8 mouse cellular contexts compared by ENCODE assay signal in the genomic region with DNA sequence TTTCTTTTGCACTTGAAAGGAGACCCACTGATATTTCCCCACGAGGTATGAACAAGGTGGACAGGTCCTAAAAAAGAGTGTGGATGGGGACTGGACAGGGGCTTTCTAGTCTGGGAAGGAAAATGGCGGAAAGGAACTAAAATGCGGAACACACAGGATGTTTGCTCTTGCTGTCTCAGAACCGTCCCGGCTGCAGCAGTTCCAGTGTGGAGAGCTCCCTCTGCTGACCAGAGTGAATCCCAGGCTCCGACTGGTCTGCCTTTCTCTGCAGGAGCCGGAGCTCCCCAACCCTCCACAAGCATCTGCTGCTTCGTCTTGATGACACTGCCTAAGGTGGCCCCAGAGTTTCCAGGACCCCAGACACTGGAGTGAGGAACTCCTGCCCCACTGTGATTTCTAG. TPM values are rescaled to one million over a fixed set of nuclear protein-coding genes. Genes with fewer than 3 reads are reported as not detected.
DNase-seq lines count a peak whose midpoint lies in the region; ATAC-seq and TF ChIP-seq lines count a peak whose summit lies in the region.

No protein-coding gene starts in this region.

- peak; percentile 62 for TF ChIP-seq CTCF in E14TG2a.4 (conservative IDR thresholded peaks at IDR 0.05; ENCODE audit: low read length)
- TF ChIP-seq CTCF in heart, postnatal 0 days (IDR thresholded peaks at IDR 0.05; ENCODE audit: low read depth), result peak; percentile 76
- peak; percentile 61; the same call in 1 of the 2 replicates for TF ChIP-seq CTCF in testis, adult 2 months (IDR thresholded peaks at IDR 0.05; ENCODE audit: control insufficient read depth, insufficient read depth, insufficient replicate concordance, low read depth, low read length)

- peak overlapping the region; percentile 56; the same call in 1 of the 2 replicates for H3K4me2 ChIP-seq in forebrain, embryonic 11.5 days (ENCODE audit: low read depth, low read length, severe bottlenecking)
- peak overlapping the region; percentile 68; the same call in 1 of the 2 replicates for H3K4me2 ChIP-seq in heart, postnatal 0 days (ENCODE audit: low read depth, low read length)
- H3K4me2 ChIP-seq in liver, embryonic 16.5 days (ENCODE audit: low read depth, low read length), result peak overlapping the region; percentile 91
- peak overlapping the region; percentile 57 for H3K4me2 ChIP-seq in neural tube, embryonic 12.5 days (replicated peaks)

- peak overlapping the region; percentile 57 for H3K27ac ChIP-seq in forebrain, embryonic 11.5 days (ENCODE audit: low read depth, low read length)
- peak overlapping the region; percentile 67 for H3K27ac ChIP-seq in heart, postnatal 0 days (ENCODE audit: low read depth)
- peak overlapping the region; percentile 29; the same call in 1 of the 2 replicates for H3K27ac ChIP-seq in liver, embryonic 16.5 days (ENCODE audit: low read length)
- no peak overlapping the region for H3K27ac ChIP-seq in neural tube, embryonic 12.5 days
- peak overlapping the region; percentile 70 for H3K27ac ChIP-seq in testis, adult 2 months (ENCODE audit: control insufficient read depth, insufficient read depth, low read depth, low read length)

- H3K27me3 ChIP-seq in E14TG2a.4 (ENCODE audit: insufficient read depth, low read length), result no peaks in the 10 kb centered on the region
- no peaks in the 10 kb centered on the region for H3K27me3 ChIP-seq in forebrain, embryonic 11.5 days (ENCODE audit: control insufficient read depth, insufficient read depth, low read length)
- no peaks in the 10 kb centered on the region for H3K27me3 ChIP-seq in heart, postnatal 0 days (ENCODE audit: control insufficient read depth, insufficient read depth, low read length)
- H3K27me3 ChIP-seq in liver, embryonic 16.5 days (ENCODE audit: control insufficient read depth, insufficient read depth, low read depth, low read length), result no peaks in the 10 kb centered on the region
- no peaks in the 10 kb centered on the region for H3K27me3 ChIP-seq in neural tube, embryonic 12.5 days (replicated peaks)
- H3K27me3 ChIP-seq in testis, adult 2 months (ENCODE audit: control insufficient read depth, insufficient read depth, low read length), result no peaks in the 10 kb centered on the region

- whole genome bisulfite sequencing in forebrain, embryonic 11.5 days, result 5% methylated on average over 8 of the region's 8 CpGs
- WGBS in heart, postnatal 0 days, result 5% methylated on average over 8 of the region's 8 CpGs
- 6% methylated on average over 8 of the region's 8 CpGs for WGBS in large intestine, adult 2 months
- 3% methylated on average over 8 of the region's 8 CpGs for WGBS in liver, embryonic 16.5 days (ENCODE audit: insufficient replicate concordance)
- WGBS in neural tube, embryonic 12.5 days, result 5% methylated on average over 8 of the region's 8 CpGs

- peaks cover 58% of the 10 kb centered on the region for H3K4me1 ChIP-seq in E14TG2a.4 (replicated peaks; ENCODE audit: low read depth, low read length)
- H3K4me1 ChIP-seq in forebrain, embryonic 11.5 days (replicated peaks; ENCODE audit: control insufficient read depth, insufficient read depth, low read length), result peaks cover 17% of the 10 kb centered on the region
- H3K4me1 ChIP-seq in heart, postnatal 0 days (ENCODE audit: control insufficient read depth, insufficient read depth), result 0 out of 2 replicates have a peak, but pooled peaks cover 4% of the 10 kb centered on the region
- H3K4me1 ChIP-seq in liver, embryonic 16.5 days (ENCODE audit: control insufficient read depth, low read depth, low read length), result peaks cover 30% of the 10 kb centered on the region
- peaks cover 14% of the 10 kb centered on the region for H3K4me1 ChIP-seq in neural tube, embryonic 12.5 days
- H3K4me1 ChIP-seq in testis, adult 2 months (ENCODE audit: control insufficient read depth, insufficient read depth, low read length), result peaks cover 3% of the 10 kb centered on the region

- peaks cover 57% of the 10 kb centered on the region for H3K36me3 ChIP-seq in E14TG2a.4 (ENCODE audit: insufficient read depth, low read length)
- H3K36me3 ChIP-seq in forebrain, embryonic 11.5 days (ENCODE audit: control insufficient read depth, insufficient read depth, low read length), result peaks cover 14% of the 10 kb centered on the region; the same call in 1 of the 2 replicates
- H3K36me3 ChIP-seq in heart, postnatal 0 days (replicated peaks; ENCODE audit: control insufficient read depth, insufficient read depth, low read length), result peaks cover 40% of the 10 kb centered on the region
- peaks cover 12% of the 10 kb centered on the region; the same call in 1 of the 2 replicates for H3K36me3 ChIP-seq in liver, embryonic 16.5 days (ENCODE audit: control insufficient read depth, insufficient read depth)
- peaks cover 41% of the 10 kb centered on the region for H3K36me3 ChIP-seq in neural tube, embryonic 12.5 days
- H3K36me3 ChIP-seq in testis, adult 2 months (ENCODE audit: control insufficient read depth, insufficient read depth, low read length), result peaks cover 3% of the 10 kb centered on the region

- no peak for TF ChIP-seq EP300 in heart, postnatal 0 days (IDR thresholded peaks at IDR 0.05; ENCODE audit: low read depth)

- no peak for TF ChIP-seq POLR2A in testis, adult 2 months (IDR thresholded peaks at IDR 0.05; ENCODE audit: control insufficient read depth, low read depth, low read length)

- peak overlapping the region; percentile 89 for H3K4me3 ChIP-seq in E14TG2a.4 (replicated peaks; ENCODE audit: low read length)
- peak overlapping the region; percentile 57; the same call in 1 of the 2 replicates for H3K4me3 ChIP-seq in forebrain, embryonic 11.5 days (ENCODE audit: low read depth, low read length)
- peak overlapping the region; percentile 76; the same call in 1 of the 2 replicates for H3K4me3 ChIP-seq in heart, postnatal 0 days (ENCODE audit: low read depth, low read length)
- peak overlapping the region; percentile 75 for H3K4me3 ChIP-seq in liver, embryonic 16.5 days (ENCODE audit: low read depth, low read length)
- H3K4me3 ChIP-seq in neural tube, embryonic 12.5 days, result no peak overlapping the region
- no peak overlapping the region for H3K4me3 ChIP-seq in testis, adult 2 months (ENCODE audit: control insufficient read depth, low read depth, low read length)

- H3K9me3 ChIP-seq in E14TG2a.4 (ENCODE audit: low read length), result no peaks in the 10 kb centered on the region
- H3K9me3 ChIP-seq in forebrain, embryonic 11.5 days (ENCODE audit: control insufficient read depth, low read length), result no peaks in the 10 kb centered on the region
- H3K9me3 ChIP-seq in heart, postnatal 0 days (replicated peaks; ENCODE audit: control insufficient read depth, low read length), result no peaks in the 10 kb centered on the region
- H3K9me3 ChIP-seq in liver, embryonic 16.5 days (replicated peaks; ENCODE audit: control insufficient read depth, low read length), result no peaks in the 10 kb centered on the region
- H3K9me3 ChIP-seq in neural tube, embryonic 12.5 days, result no peaks in the 10 kb centered on the region

- 0 out of 2 replicates have a peak, but pooled peaks have one; percentile 1 for ATAC-seq in forebrain, embryonic 11.5 days (replicated peaks; ENCODE audit: low FRiP score)
- ATAC-seq in heart, postnatal 0 days (ENCODE audit: insufficient read depth, low read depth), result peak; percentile 39
- ATAC-seq in liver, embryonic 16.5 days (ENCODE audit: low read depth), result peak; percentile 30; the same call in 1 of the 2 replicates
- ATAC-seq in neural tube, embryonic 12.5 days (ENCODE audit: low FRiP score, low read depth), result peak; percentile 10; the same call in 1 of the 2 replicates

- DNase-seq in c-Kit-positive CD71-positive TER-119-negative erythroid progenitor cells, embryonic 14.5 days (ENCODE audit: low read depth), result peak; percentile 87
- peak; percentile 91 for DNase-seq in forebrain, embryonic 11.5 days (ENCODE audit: low spot score)
- peak; percentile 85 for DNase-seq in heart, postnatal 0 days (ENCODE audit: low spot score)
- peak; percentile 79 for DNase-seq in large intestine, adult 2 months (ENCODE audit: low read depth, low spot score)

- peak overlapping the region; percentile 46 for H3K9ac ChIP-seq in forebrain, embryonic 11.5 days (ENCODE audit: low read length)
- H3K9ac ChIP-seq in heart, postnatal 0 days (replicated peaks; ENCODE audit: low read depth, low read length), result no peak overlapping the region
- no peak overlapping the region for H3K9ac ChIP-seq in liver, embryonic 16.5 days (ENCODE audit: low read depth, low read length)
- H3K9ac ChIP-seq in neural tube, embryonic 12.5 days, result peak overlapping the region; percentile 9; the same call in 1 of the 2 replicates

RNA-seq across cellular contexts. Expression of gene Aurkb, which starts 9.6 kb away (rescaled TPM):
- polyA plus RNA-seq in forebrain, embryonic 11.5 days (2014; fragmentation: Nextera tagmentation; extraction: Ambion mirVana), result 199 and 209 TPM in 2 replicates
- 21.4 and 54.6 TPM in 2 replicates for total RNA-seq in heart, postnatal 0 days (2014; rRNA removed; ENCODE audit: low replicate concordance)
- 19.5 and 19.9 TPM in 2 replicates for polyA plus RNA-seq in heart, postnatal 0 days (2015; fragmentation: Nextera tagmentation; extraction: Ambion mirVana)
- 47.0 and 50.8 TPM in 2 replicates for polyA plus RNA-seq in large intestine, adult 2 months (2012; rRNA removed)
- polyA plus RNA-seq in liver, embryonic 16.5 days (2015; fragmentation: Nextera tagmentation; extraction: Ambion mirVana), result 101 and 107 TPM in 2 replicates
- polyA plus RNA-seq in neural tube, embryonic 12.5 days (2016; fragmentation: Nextera tagmentation; extraction: Ambion mirVana), result 95.5 and 98.4 TPM in 2 replicates
- 15.2 and 17.9 TPM in 2 replicates for polyA plus RNA-seq in testis, adult 2 months (2012; rRNA removed)

RNA-seq across cellular contexts. Expression of gene Ctc1, which starts 20.1 kb away (rescaled TPM):
- 94.0 and 95.7 TPM in 2 replicates for polyA plus RNA-seq in forebrain, embryonic 11.5 days (2014; fragmentation: Nextera tagmentation; extraction: Ambion mirVana)
- 40.0 and 46.0 TPM in 2 replicates for total RNA-seq in heart, postnatal 0 days (2014; rRNA removed; ENCODE audit: low replicate concordance)
- polyA plus RNA-seq in heart, postnatal 0 days (2015; fragmentation: Nextera tagmentation; extraction: Ambion mirVana), result 18.6 TPM in 2 replicates
- 27.5 and 32.0 TPM in 2 replicates for polyA plus RNA-seq in large intestine, adult 2 months (2012; rRNA removed)
- polyA plus RNA-seq in liver, embryonic 16.5 days (2015; fragmentation: Nextera tagmentation; extraction: Ambion mirVana), result 17.2 and 23.0 TPM in 2 replicates
- 60.8 and 66.8 TPM in 2 replicates for polyA plus RNA-seq in neural tube, embryonic 12.5 days (2016; fragmentation: Nextera tagmentation; extraction: Ambion mirVana)
- polyA plus RNA-seq in testis, adult 2 months (2012; rRNA removed), result 44.5 and 44.9 TPM in 2 replicates

RNA-seq across cellular contexts. Expression of gene Borcs6, which starts 23.7 kb away (rescaled TPM):
- polyA plus RNA-seq in forebrain, embryonic 11.5 days (2014; fragmentation: Nextera tagmentation; extraction: Ambion mirVana), result 7.9 and 9.2 TPM in 2 replicates
- total RNA-seq in heart, postnatal 0 days (2014; rRNA removed; ENCODE audit: low replicate concordance), result 21.3 and 24.1 TPM in 2 replicates
- polyA plus RNA-seq in heart, postnatal 0 days (2015; fragmentation: Nextera tagmentation; extraction: Ambion mirVana), result 12.1 and 13.0 TPM in 2 replicates
- 15.1 and 16.0 TPM in 2 replicates for polyA plus RNA-seq in large intestine, adult 2 months (2012; rRNA removed)
- 3.1 and 3.6 TPM in 2 replicates for polyA plus RNA-seq in liver, embryonic 16.5 days (2015; fragmentation: Nextera tagmentation; extraction: Ambion mirVana)
- 17.9 and 18.9 TPM in 2 replicates for polyA plus RNA-seq in neural tube, embryonic 12.5 days (2016; fragmentation: Nextera tagmentation; extraction: Ambion mirVana)
- polyA plus RNA-seq in testis, adult 2 months (2012; rRNA removed), result 13.4 and 15.8 TPM in 2 replicates

RNA-seq across cellular contexts. Expression of gene Pfas, which starts 27.6 kb away (rescaled TPM):
- polyA plus RNA-seq in forebrain, embryonic 11.5 days (2014; fragmentation: Nextera tagmentation; extraction: Ambion mirVana), result 48.2 and 55.8 TPM in 2 replicates
- 10.1 and 12.3 TPM in 2 replicates for total RNA-seq in heart, postnatal 0 days (2014; rRNA removed; ENCODE audit: low replicate concordance)
- 8.3 and 8.7 TPM in 2 replicates for polyA plus RNA-seq in heart, postnatal 0 days (2015; fragmentation: Nextera tagmentation; extraction: Ambion mirVana)
- polyA plus RNA-seq in large intestine, adult 2 months (2012; rRNA removed), result 10.1 and 16.2 TPM in 2 replicates
- 13.7 and 15.4 TPM in 2 replicates for polyA plus RNA-seq in liver, embryonic 16.5 days (2015; fragmentation: Nextera tagmentation; extraction: Ambion mirVana)
- 26.3 and 30.9 TPM in 2 replicates for polyA plus RNA-seq in neural tube, embryonic 12.5 days (2016; fragmentation: Nextera tagmentation; extraction: Ambion mirVana)
- 9.6 and 11.8 TPM in 2 replicates for polyA plus RNA-seq in testis, adult 2 months (2012; rRNA removed)

RNA-seq across cellular contexts. Expression of gene Tmem107, which starts 34.8 kb away (rescaled TPM):
- 60.3 and 60.6 TPM in 2 replicates for polyA plus RNA-seq in forebrain, embryonic 11.5 days (2014; fragmentation: Nextera tagmentation; extraction: Ambion mirVana)
- 10.9 and 25.5 TPM in 2 replicates for total RNA-seq in heart, postnatal 0 days (2014; rRNA removed; ENCODE audit: low replicate concordance)
- 18.3 and 24.3 TPM in 2 replicates for polyA plus RNA-seq in heart, postnatal 0 days (2015; fragmentation: Nextera tagmentation; extraction: Ambion mirVana)
- polyA plus RNA-seq in large intestine, adult 2 months (2012; rRNA removed), result 25.6 and 33.7 TPM in 2 replicates
- 20.2 and 21.7 TPM in 2 replicates for polyA plus RNA-seq in liver, embryonic 16.5 days (2015; fragmentation: Nextera tagmentation; extraction: Ambion mirVana)
- 36.1 and 39.8 TPM in 2 replicates for polyA plus RNA-seq in neural tube, embryonic 12.5 days (2016; fragmentation: Nextera tagmentation; extraction: Ambion mirVana)
- polyA plus RNA-seq in testis, adult 2 months (2012; rRNA removed), result 135 and 142 TPM in 2 replicates

Comparison
In these comparisons a context has a peak if more than half of its experiments do, and no peak if none do; other contexts are left out.
1. H3K4me3 ChIP-seq: peak in E14TG2a.4 (single experiment), forebrain, embryonic 11.5 days (single experiment), heart, postnatal 0 days (single experiment) and liver, embryonic 16.5 days (single experiment); none in neural tube, embryonic 12.5 days (single experiment) and testis, adult 2 months (single experiment).
2. H3K9ac ChIP-seq: peak in forebrain, embryonic 11.5 days (single experiment) and neural tube, embryonic 12.5 days (single experiment); none in heart, postnatal 0 days (single experiment) and liver, embryonic 16.5 days (single experiment).
3. Peak in every context shown above with its lines, with median percentiles within 50 percentile points of each other: CTCF ChIP-seq, DNase-seq, ATAC-seq and H3K4me2 ChIP-seq.